Mouse (Mus musculus) ES-E14 (cell line): ENCODE data around the gene Alkbh1.

Experiments
- CHD2 ChIP-seq: IDR thresholded peaks from 2 replicates; pipeline ENCODE4 v1.6.1; 2014; ENCODE audit warnings: mild to moderate bottlenecking, low read depth, low read length, inconsistent platforms
- MAFK ChIP-seq: IDR thresholded peaks from 2 replicates; pipeline ENCODE4 v1.6.1; 2014; ENCODE audit warnings: mild to moderate bottlenecking, low read depth, low read length, inconsistent platforms; ENCODE audit not compliant: insufficient read depth
- ZNF384 ChIP-seq: IDR thresholded peaks from 2 replicates; pipeline ENCODE4 v1.6.1; 2012; ENCODE audit warnings: low read depth, low read length, inconsistent platforms

DNA sequence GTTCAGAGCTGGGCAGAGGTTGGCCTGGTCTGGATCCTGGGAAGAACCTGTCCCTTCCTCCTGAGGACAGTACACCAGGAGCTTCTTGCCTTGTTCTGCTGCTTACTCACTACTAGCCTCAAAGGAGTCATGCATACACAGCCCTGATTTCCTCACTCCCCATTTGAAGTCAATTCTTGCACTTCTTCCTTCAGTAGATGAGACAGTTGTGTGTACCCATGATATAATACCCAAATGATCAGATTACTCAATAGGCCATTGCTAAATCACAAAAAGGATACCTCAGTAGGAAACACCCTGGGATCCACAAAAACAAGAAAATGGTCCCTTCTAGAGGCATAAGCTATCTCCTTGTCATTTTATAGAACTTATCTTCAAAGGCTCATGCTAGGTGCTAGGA is 52.5 kb downstream of the Alkbh1 start:
- no peak for TF ChIP-seq CHD2
- TF ChIP-seq MAFK, result no peak
- no peak for TF ChIP-seq ZNF384
